Mouse (Mus musculus) midbrain, embryonic 11.5 days (tissue): ENCODE measurements at regions not wholly inside any gene's neighbourhood (a gene's known extent, or its start where the extent isn't known, plus 50 kb on each side); places are given as distances from the start of the nearest gene placed in this dataset.

Source experiments
- ATAC-seq: fragments of 200-750 bp; cut with Nextera tagmentation; 2 replicates; pipeline ENCODE4 v1.8.0; 2017; ENCODE audit warnings: moderate TSS enrichment, moderate library complexity; ENCODE audit not compliant: low FRiP score
- DNase-seq: peaks from one replicate; pipeline ENCODE4 v3.0.0; 2015; ENCODE audit warnings: low spot score; ENCODE audit errors: missing footprints
- H3K27ac ChIP-seq: fragments of 300-500 bp; sonication (generic); 2 replicates; pipeline ENCODE4 v1.5.1; 2014; ENCODE audit warnings: low read depth, low read length
- H3K27me3 ChIP-seq: fragments of 300-500 bp; sonication (generic); 2 replicates; pipeline ENCODE4 v1.6.1; 2014; ENCODE audit warnings: mild to moderate bottlenecking, low read length, moderate library complexity, mixed read lengths; ENCODE audit not compliant: control insufficient read depth, insufficient read depth
- H3K36me3 ChIP-seq: fragments of 300-500 bp; sonication (generic); 2 replicates; pipeline ENCODE4 v1.6.1; 2014; ENCODE audit warnings: mild to moderate bottlenecking, low read length, moderate library complexity, mixed read lengths; ENCODE audit not compliant: control insufficient read depth, insufficient read depth
- H3K4me1 ChIP-seq: fragments of 300-500 bp; sonication (generic); 2 replicates; pipeline ENCODE4 v1.6.1; 2014; ENCODE audit warnings: low read length; ENCODE audit not compliant: control insufficient read depth, insufficient read depth
- H3K4me2 ChIP-seq: fragments of 300-500 bp; sonication (generic); 2 replicates; pipeline ENCODE4 v1.6.1; 2014; ENCODE audit warnings: mild to moderate bottlenecking, moderate library complexity
- H3K4me3 ChIP-seq: fragments of 300-500 bp; sonication (generic); 2 replicates; pipeline ENCODE4 v1.5.1; 2014; ENCODE audit warnings: low read depth, low read length
- H3K9ac ChIP-seq: fragments of 300-500 bp; sonication (generic); 2 replicates; pipeline ENCODE4 v1.6.1; 2014; ENCODE audit warnings: low read length
- H3K9me3 ChIP-seq: fragments of 300-500 bp; sonication (generic); 2 replicates; pipeline ENCODE4 v1.6.1; 2016; ENCODE audit warnings: low read length; ENCODE audit not compliant: control insufficient read depth
- WGBS: fragments of 180-500 bp; shearing (Covaris S2); extraction: QIAGEN DNeasy Blood & Tissue Kit; methylation state at CpG from one replicate; pipeline ENCODE4 v1.1.7; 2014; 5-methylcytosine and 5-hydroxymethylcytosine counted together

DNA sequence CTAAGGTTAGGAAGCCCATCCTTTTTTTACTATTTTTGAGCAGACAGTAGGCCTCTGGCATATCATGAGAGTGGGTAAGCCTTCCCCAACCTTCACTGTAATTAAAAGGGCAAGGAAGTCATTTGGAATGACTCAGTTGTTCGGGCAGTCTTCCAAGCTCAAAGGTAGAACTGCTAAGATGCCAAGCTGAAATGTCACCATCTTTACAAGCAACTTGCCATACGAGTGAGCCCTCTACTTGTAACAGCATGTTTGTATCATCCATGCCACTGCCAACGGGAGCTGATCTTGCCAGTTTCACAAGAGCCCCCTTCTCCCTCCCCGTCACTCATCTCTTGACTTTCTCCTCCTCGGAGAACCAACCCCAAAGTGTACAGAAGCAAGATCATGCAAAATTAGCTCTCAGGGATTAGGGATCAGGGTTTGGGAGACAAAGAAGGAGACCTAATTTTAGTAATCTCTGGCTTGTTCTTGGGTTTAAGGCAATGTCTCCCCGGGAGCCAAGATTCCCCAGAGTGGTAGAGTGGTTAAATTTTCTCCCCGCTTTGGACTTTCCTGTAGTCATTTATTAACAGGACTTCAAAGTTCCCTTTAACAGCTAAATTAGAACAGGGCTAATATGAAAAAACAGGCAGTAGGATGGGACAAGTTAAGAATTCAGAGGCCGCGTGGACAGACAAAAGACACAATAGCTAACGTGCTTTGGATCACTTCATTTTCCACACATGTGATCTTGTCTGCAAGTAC lies 216.9 kb upstream of the Ankrd55 start:
- DNase-seq: no peak
- H3K9ac ChIP-seq: no peak overlapping the region
- H3K4me3 ChIP-seq: no peak overlapping the region
- H3K27me3 ChIP-seq: no peaks in the 10 kb centered on the region
- WGBS: 90% methylated on average over 10 of the region's 10 CpGs
- no peak overlapping the region for H3K4me2 ChIP-seq
- ATAC-seq: no peak
- H3K4me1 ChIP-seq: no peaks in the 10 kb centered on the region
- no peak overlapping the region for H3K27ac ChIP-seq
- no peaks in the 10 kb centered on the region for H3K36me3 ChIP-seq
- no peaks in the 10 kb centered on the region for H3K9me3 ChIP-seq

DNA sequence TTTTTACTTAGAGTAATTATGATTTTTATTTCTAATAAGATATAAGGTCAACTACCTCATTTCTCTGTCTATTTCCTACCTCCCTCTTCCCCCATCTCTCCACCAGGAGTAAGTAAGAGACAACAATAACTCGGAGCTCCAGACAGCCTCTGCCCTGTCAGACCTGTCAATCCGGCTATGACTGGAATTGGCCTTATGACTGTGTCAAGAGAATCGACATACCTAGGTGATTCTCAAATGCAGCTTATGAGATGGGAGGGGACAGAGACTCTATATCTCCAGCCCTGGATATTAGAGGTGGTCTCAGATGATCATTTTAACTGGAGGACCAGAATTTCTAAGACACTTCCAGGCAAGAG lies 216.3 kb upstream of the Ankrd55 start:
- ATAC-seq (no peak), DNase-seq (no peak)
- Histone ChIP-seq H3K27me3 (no peaks in the 10 kb centered on the region), H3K4me1 (no peaks in the 10 kb centered on the region), H3K9ac (no peak overlapping the region), H3K27ac (no peak overlapping the region), H3K36me3 (no peaks in the 10 kb centered on the region), H3K4me3 (no peak overlapping the region), H3K9me3 (no peaks in the 10 kb centered on the region), H3K4me2 (no peak overlapping the region)
- WGBS: 81% methylated on average over 3 of the region's 3 CpGs

GRCm38 (mm10) chr13:112073519-112074406 lies 214.5 kb upstream of the Ankrd55 start:
- H3K27me3 ChIP-seq: no peaks in the 10 kb centered on the region
- no peak overlapping the region for H3K9ac ChIP-seq
- H3K4me1 ChIP-seq: no peaks in the 10 kb centered on the region
- no peak overlapping the region for H3K4me3 ChIP-seq
- no peaks in the 10 kb centered on the region for H3K36me3 ChIP-seq
- H3K27ac ChIP-seq: no peak overlapping the region
- no peaks in the 10 kb centered on the region for H3K9me3 ChIP-seq
- H3K4me2 ChIP-seq: no peak overlapping the region
- no peak for DNase-seq
- no peak for ATAC-seq
- 88% methylated on average over 6 of the region's 6 CpGs for WGBS

DNA sequence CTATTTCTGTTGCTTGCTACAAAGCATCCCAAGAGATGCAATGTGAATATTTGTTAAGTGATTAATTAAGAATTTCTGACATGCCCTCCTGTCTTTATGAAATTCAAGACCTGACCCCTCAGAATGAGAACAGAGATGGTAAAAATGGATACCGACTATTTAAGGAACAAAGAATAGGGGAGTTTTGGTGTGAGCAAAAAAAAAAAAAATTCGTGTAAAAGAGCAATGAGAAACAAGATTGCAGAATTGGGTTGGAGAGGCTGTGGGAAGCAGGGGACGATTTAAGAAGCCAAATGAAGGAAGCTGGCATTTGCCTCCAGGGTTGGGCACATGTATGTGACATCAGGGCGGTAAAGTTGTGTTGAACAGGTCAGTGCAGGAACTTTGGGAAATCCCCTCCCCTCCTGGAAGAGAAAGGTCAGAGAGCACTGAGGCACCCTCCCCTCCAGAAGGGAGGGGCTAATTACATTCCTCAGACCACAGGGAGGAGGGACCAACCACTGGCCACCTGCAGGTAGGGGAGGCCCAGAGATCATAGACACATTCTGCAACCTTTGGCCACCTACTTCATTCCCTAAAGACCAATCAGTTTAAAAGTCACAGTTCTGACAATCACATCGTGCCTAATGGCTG lies 212.3 kb upstream of the Ankrd55 start:
- no peak for DNase-seq

GRCm38 (mm10) chr13:112078088-112078487 lies 210.2 kb upstream of the Ankrd55 start:
- no peak overlapping the region for H3K9ac ChIP-seq
- 90% methylated on average over 5 of the region's 5 CpGs for WGBS
- DNase-seq (no peak), ATAC-seq (no peak)
- H3K27me3 ChIP-seq: no peaks in the 10 kb centered on the region
- no peak overlapping the region for H3K4me2 ChIP-seq
- no peaks in the 10 kb centered on the region for H3K4me1 ChIP-seq
- H3K36me3 ChIP-seq: no peaks in the 10 kb centered on the region
- no peak overlapping the region for H3K4me3 ChIP-seq
- no peak overlapping the region for H3K27ac ChIP-seq
- H3K9me3 ChIP-seq: no peaks in the 10 kb centered on the region

More for the DNA sequence above, 212.3 kb upstream of the Ankrd55 start:
- no peak overlapping the region for H3K4me2 ChIP-seq
- no peaks in the 10 kb centered on the region for H3K4me1 ChIP-seq
- H3K27ac ChIP-seq: no peak overlapping the region
- H3K9ac ChIP-seq: no peak overlapping the region
- no peak overlapping the region for H3K4me3 ChIP-seq
- H3K27me3 ChIP-seq: no peaks in the 10 kb centered on the region
- no peaks in the 10 kb centered on the region for H3K9me3 ChIP-seq
- 60% methylated on average over 5 of the region's 5 CpGs for WGBS
- no peak for ATAC-seq
- no peaks in the 10 kb centered on the region for H3K36me3 ChIP-seq

- Histone ChIP-seq H3K4me1 (no peaks in the 10 kb centered on the region), H3K27me3 (no peaks in the 10 kb centered on the region), H3K27ac (no peak overlapping the region), H3K4me3 (no peak overlapping the region), H3K36me3 (no peaks in the 10 kb centered on the region), H3K9ac (no peak overlapping the region), H3K9me3 (no peaks in the 10 kb centered on the region), H3K4me2 (no peak overlapping the region)
- DNase-seq (no peak), ATAC-seq (no peak)
- WGBS: 85% methylated on average over 3 of the region's 3 CpGs
Observed at GRCm38 (mm10) chr13:112081935-112082334, 206.3 kb upstream of the Ankrd55 start.

GRCm38 (mm10) chr13:112084484-112085278 lies 203.6 kb upstream of the Ankrd55 start:
- Histone ChIP-seq H3K27me3 (no peaks in the 10 kb centered on the region), H3K9me3 (no peaks in the 10 kb centered on the region), H3K27ac (no peak overlapping the region), H3K4me3 (no peak overlapping the region), H3K4me1 (peaks cover 5% of the 10 kb centered on the region; the same call in 1 of the 2 replicates), H3K9ac (no peak overlapping the region), H3K4me2 (no peak overlapping the region), H3K36me3 (no peaks in the 10 kb centered on the region)
- DNase-seq (no peak), ATAC-seq (no peak)
- 56% methylated on average over 15 of the region's 15 CpGs for WGBS

DNA sequence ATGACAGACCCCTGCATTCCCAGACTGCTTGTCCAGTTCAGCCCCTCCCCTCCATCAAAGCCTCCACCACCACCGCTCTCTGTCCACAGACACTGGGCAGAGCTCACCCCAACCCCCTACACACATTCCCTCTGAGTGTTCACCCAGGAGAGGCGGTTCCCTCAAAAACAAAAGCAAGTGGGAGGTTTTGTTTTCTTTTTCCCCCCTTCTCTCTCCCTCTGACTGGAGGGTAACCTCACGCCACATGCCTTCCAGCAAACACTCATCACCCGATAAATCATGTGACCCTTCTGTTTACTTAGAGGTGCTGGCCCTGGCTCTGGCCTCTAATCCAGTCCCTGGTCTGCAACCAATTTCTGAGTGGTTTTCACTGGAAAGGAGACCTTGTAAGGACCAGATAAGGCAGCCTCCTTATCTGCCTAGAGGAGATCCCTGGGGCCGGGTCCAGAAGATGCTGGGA lies 199.9 kb upstream of the Ankrd55 start:
- 19% methylated on average over 5 of the region's 5 CpGs for WGBS
- H3K36me3 ChIP-seq: no peaks in the 10 kb centered on the region
- no peak overlapping the region for H3K4me2 ChIP-seq
- H3K4me1 ChIP-seq: peaks cover 5% of the 10 kb centered on the region; the same call in 1 of the 2 replicates
- ATAC-seq: peak; percentile 78
- H3K4me3 ChIP-seq: no peak overlapping the region
- H3K9me3 ChIP-seq: no peaks in the 10 kb centered on the region
- H3K27ac ChIP-seq: no peak overlapping the region
- DNase-seq: no peak
- H3K27me3 ChIP-seq: no peaks in the 10 kb centered on the region
- no peak overlapping the region for H3K9ac ChIP-seq
